Mouse (Mus musculus) intestine, embryonic 16.5 days (tissue): ENCODE measurements around the gene C2cd6. TPM values are rescaled to one million over a fixed set of nuclear protein-coding genes. Genes with fewer than 3 reads are reported as not detected.

ENCODE experiments used
- polyA plus RNA-seq: library from polyadenylated mRNA; unstranded; fragments of >200 nt; fragmentation: Nextera tagmentation; extraction: Ambion mirVana; gene quantifications from 2 replicates; pipeline ENCODE4 v1.2.1, GENCODE M21; 2015

The C2cd6 gene
- polyA plus RNA-seq, 1 experiment from 2014 or later = not detected

Other genes starting within 250 kb of the C2cd6 start
- gene Trak2, start 121.5 kb downstream of the C2cd6 start, polyA plus RNA-seq = 9.1 and 9.7 TPM in 2 replicates
- 21.9 and 22.8 TPM in 2 replicates for gene Stradb, start 121.4 kb downstream of the C2cd6 start, polyA plus RNA-seq
- 30.8 and 34.0 TPM in 2 replicates for gene Tmem237, start 25.5 kb upstream of the C2cd6 start, polyA plus RNA-seq
- gene Mpp4, start 68.5 kb upstream of the C2cd6 start, polyA plus RNA-seq = 0.72 and 0.77 TPM in 2 replicates
- 7.5 and 7.8 TPM in 2 replicates for gene Als2, start 142.3 kb upstream of the C2cd6 start, polyA plus RNA-seq
- 0.26 and 0.31 TPM in 2 replicates for gene Cdk15, start 162.0 kb upstream of the C2cd6 start, polyA plus RNA-seq